Mouse (Mus musculus) cortical plate, adult 2 months (tissue): ENCODE data around the gene Nmral1.

Experiments used
- CTCF ChIP-seq: fragments of 200-500 bp; IDR thresholded peaks from 2 replicates; pipeline ENCODE4 v1.5.1; 2011; ENCODE audit warnings: mild to moderate bottlenecking, control low read depth, low read length; ENCODE audit not compliant: insufficient read depth; ENCODE audit errors: extremely low read depth
- POLR2A ChIP-seq: fragments of 200-500 bp; IDR thresholded peaks from 2 replicates; pipeline ENCODE4 v1.6.1; 2011; ENCODE audit warnings: mild to moderate bottlenecking, low read length, control low read depth; ENCODE audit not compliant: insufficient read depth; ENCODE audit errors: extremely low read depth

GRCm38 (mm10) chr16:4736262-4736661 lies 17.1 kb upstream of the Nmral1 start:
- TF ChIP-seq CTCF, result no peak
- TF ChIP-seq POLR2A, result no peak
